Mouse (Mus musculus): ENCODE data around the gene Alpl. TPM values are rescaled to one million over a fixed set of nuclear protein-coding genes. Genes with fewer than 3 reads are reported as not detected.

Alpl gene
- polyA plus RNA-seq, 1 experiment from 2014 or later, result 2.0 TPM

DNA sequence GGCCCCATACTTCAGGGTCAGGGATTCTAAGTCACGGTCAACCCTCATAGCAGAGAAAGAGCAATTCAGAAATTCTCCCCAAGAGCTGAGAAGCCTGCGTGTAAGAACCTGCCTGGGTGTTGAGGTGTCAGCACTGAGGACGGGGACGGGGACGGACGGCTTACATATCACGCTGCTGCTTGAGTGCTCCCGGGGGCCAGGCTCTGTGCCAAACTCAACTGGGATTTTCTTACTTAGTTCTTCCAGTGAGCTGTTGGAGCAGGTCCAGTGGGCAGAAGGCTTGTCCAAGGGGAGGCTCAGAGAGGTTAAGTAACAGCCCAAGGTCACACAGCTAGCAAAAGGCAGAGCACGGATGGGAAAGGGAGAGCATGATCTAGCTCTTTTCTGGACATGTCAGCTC is 44.5 kb downstream of the Alpl start:
- in situ Hi-C loops (cut with MboI; ENCODE audit: low pct_unique_long_range_greater_than_20kb), result no loop called here
- ChIA-PET POLR2A (no interaction called here), CTCF (no interaction called here)
- DNase-seq (ENCODE audit: low read depth, low spot score) (no peak), ATAC-seq (no peak)
- H3K27me3 ChIP-seq, result no peaks in the 10 kb centered on the region
- TF ChIP-seq CTCF (IDR thresholded peaks at IDR 0.05), result no peak

DNA sequence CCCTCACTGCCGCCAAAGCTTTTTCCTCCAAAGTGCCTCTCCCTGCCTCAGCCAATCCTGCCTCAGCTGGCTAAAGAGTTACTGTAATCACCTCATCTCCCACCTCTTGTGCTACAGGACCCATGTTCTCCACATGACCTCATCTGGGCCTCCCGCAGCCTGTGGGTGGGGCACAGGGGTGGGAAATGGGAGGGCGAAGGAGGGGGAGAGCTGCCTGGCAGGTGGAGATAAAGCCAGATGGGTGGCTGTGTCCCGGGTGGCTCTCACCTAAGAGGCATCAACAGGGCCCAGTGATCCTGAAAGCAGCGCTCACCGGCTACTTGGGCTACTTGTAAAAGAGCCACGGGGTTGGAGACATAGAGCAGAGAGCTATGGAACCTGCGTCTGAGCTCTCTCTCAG is 44.9 kb downstream of the Alpl start:
- TF ChIP-seq CTCF (IDR thresholded peaks at IDR 0.05), result no peak
- in situ Hi-C loops (cut with MboI; ENCODE audit: low pct_unique_long_range_greater_than_20kb), result no loop called here
- ChIA-PET POLR2A (no interaction called here), CTCF (no interaction called here)
- no peaks in the 10 kb centered on the region for H3K27me3 ChIP-seq
- no peak for DNase-seq (ENCODE audit: low read depth, low spot score)
- no peak for ATAC-seq

DNA sequence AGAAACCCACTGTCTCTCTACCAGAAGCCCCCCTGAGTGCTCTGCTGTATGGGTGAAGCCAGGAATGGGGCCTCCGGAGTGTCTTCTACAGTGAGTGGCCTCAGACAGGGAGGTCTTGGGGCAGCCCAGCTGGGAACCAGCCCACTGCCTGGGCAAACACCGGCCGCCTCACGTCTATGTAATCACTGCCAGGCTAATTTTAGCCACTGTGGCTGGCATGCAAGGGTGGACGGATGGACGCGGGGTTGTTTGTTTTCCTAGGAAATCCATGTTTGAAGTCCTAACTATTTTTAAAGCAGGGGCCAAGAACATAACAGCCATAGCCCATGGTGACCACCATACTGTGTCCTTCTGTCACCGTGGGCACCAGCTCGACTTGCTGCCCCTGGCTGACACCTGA is 46.1 kb downstream of the Alpl start:
- ATAC-seq (no peak), DNase-seq (ENCODE audit: low read depth, low spot score) (no peak)
- no peak for TF ChIP-seq CTCF (IDR thresholded peaks at IDR 0.05)
- in situ Hi-C loops (cut with MboI; ENCODE audit: low pct_unique_long_range_greater_than_20kb), result no loop called here
- ChIA-PET CTCF (no interaction called here), POLR2A (no interaction called here)
- H3K27me3 ChIP-seq, result no peaks in the 10 kb centered on the region

DNA sequence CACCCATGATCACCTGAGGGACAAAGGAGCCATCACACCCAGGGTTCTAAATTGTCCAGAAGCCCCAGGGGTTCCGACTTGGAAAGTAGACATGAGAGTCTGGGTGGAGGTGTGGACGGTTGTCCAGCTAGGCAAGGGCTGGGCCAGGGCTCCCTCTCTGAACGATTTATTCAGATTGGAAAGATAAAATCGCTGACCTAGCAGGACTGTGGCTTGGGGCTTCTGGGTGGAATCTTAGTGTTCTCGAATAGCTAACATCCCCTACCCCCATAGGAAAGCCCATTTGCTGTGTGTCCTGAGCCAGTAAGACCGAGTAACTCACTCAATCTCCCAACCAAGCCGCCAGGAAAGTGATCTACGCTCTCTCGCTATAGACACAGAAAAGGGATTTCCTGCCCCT is 46.5 kb downstream of the Alpl start:
- CTCF ChIA-PET, result no interaction called here
- in situ Hi-C loops (cut with MboI; ENCODE audit: low pct_unique_long_range_greater_than_20kb), result no loop called here
- DNase-seq (ENCODE audit: low read depth, low spot score) (no peak), ATAC-seq (no peak)
- TF ChIP-seq CTCF (IDR thresholded peaks at IDR 0.05), result no peak
- H3K27me3 ChIP-seq, result no peaks in the 10 kb centered on the region
- POLR2A ChIA-PET, result no interaction called here

DNA sequence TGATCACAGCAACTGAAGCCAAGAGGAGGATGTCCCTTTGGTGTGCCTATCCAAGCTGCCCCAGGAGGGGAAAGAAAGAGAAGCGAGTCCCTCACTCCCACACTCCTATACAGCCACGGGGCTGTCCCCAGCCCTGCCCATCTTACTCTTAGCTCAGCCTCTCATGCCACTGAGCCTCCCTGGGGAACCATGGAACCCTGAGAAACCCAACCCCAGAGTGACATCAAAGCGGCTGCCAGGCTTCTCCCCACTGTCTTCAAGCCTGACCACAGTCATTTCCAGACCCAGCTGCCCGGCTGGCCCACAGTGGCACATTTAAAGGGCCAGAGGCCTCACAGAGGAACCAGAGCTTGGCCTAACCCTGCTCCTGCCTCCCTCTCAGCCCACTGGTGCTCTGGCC is 47.5 kb downstream of the Alpl start:
- ATAC-seq (peak; percentile 35), DNase-seq (ENCODE audit: low read depth, low spot score) (no peak)
- H3K27me3 ChIP-seq, result no peaks in the 10 kb centered on the region
- CTCF ChIA-PET, result no interaction called here
- in situ Hi-C loops (cut with MboI; ENCODE audit: low pct_unique_long_range_greater_than_20kb), result no loop called here
- TF ChIP-seq CTCF (IDR thresholded peaks at IDR 0.05), result no peak
- POLR2A ChIA-PET, result no interaction called here

DNA sequence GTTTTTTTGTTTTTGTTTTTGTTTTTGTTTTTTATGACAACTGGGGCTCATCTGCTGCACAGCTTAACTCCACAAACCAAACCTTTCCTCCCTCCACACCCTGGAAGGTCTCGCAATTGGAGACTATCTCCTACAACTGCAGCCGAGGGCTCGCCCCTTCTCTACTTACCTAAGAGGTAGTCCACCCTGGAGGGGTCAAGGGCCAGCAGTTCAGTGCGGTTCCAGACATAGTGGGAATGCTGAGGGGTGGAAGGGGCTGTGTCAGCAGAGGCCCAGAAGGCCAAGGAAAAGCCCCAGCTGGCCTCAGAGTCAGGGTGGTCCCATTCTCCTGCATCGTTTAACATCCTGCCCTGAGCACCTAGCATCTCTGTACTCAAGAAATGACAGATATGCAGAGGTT is 48.6 kb downstream of the Alpl start:
- in situ Hi-C loops (cut with MboI; ENCODE audit: low pct_unique_long_range_greater_than_20kb), result no loop called here
- no peak for ATAC-seq

DNA sequence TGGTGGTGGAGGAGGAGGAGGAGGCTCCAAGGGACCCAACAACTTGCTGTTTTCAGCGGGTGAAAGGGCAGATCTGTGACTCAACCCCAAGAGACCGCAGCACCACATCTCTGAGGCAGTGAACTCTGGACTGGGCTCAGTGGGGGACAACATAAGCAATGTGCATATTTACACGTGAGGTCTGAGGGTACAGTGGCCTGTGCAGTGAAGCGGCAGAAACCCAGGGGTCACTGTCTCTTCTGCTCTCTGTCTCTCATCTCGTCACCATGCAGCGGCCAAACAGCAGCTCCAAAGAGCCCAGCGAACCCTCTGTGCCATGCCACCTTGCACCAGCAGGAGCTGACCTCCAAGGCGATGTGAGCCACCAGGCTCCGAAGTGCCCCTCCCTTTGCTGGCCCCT is 49.1 kb downstream of the Alpl start:
- no peaks in the 10 kb centered on the region for H3K27me3 ChIP-seq
- ATAC-seq (no peak), DNase-seq (ENCODE audit: low read depth, low spot score) (no peak)
- in situ Hi-C loops (cut with MboI; ENCODE audit: low pct_unique_long_range_greater_than_20kb), result no loop called here
- POLR2A ChIA-PET, result no interaction called here
- no peak for TF ChIP-seq CTCF (IDR thresholded peaks at IDR 0.05)
- CTCF ChIA-PET, result no interaction called here

More for the DNA sequence above, 48.6 kb downstream of the Alpl start:
- ChIA-PET POLR2A (no interaction called here), CTCF (no interaction called here)
- no peak for DNase-seq (ENCODE audit: low read depth, low spot score)
- TF ChIP-seq CTCF (IDR thresholded peaks at IDR 0.05), result no peak
- no peaks in the 10 kb centered on the region for H3K27me3 ChIP-seq

DNA sequence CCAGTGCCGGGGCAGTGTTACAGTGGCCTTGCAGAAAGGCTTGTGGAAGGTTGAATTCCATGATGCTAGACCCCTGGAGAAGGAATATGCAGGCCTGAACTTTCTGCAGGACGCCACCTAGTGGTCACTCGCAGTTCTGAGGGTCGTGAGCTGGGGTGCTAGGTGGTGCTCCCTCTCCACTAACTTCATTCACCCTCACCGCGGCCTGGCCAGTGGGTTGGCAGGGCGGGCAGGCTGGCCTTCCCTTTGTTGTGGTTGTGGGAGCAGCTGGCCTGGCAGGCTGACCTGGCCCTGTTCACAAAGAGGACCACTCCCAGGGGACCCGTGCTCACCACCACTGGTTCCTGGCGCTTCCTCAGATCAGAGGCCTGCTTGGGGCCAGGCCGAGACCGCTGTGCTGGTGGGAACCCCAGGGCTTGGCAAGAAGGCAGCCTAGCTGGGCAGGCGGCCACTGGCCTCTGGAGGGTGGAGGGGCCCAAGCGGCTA is 51.7 kb downstream of the Alpl start:
- DNase-seq (ENCODE audit: low read depth, low spot score), result no peak
- CTCF ChIA-PET, result no interaction called here
- POLR2A ChIA-PET, result no interaction called here
- no peak for TF ChIP-seq CTCF (IDR thresholded peaks at IDR 0.05)
- no peaks in the 10 kb centered on the region for H3K27me3 ChIP-seq
- no peak for ATAC-seq
- in situ Hi-C loops (cut with MboI; ENCODE audit: low pct_unique_long_range_greater_than_20kb), result no loop called here

DNA sequence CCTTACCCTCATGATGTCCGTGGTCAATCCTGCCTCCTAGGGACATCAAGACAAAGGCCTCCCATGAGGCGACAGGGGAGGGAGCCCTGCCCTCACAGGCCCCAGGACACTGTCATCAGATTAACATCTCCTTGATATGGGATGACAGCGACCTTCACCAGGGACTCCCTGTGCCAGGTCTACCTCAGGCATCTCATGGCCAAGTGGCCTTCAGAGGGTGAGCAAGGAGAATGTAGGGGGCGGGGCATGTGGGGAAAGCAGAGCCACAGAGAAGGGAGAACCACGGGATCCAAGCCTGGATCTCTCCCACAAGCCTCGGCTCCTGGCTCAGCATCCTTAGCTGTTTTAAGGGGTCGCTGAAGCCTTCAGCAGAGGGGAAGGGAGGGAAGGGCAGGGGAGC is 52.4 kb downstream of the Alpl start:
- TF ChIP-seq CTCF (IDR thresholded peaks at IDR 0.05), result no peak
- CTCF ChIA-PET, result no interaction called here
- no peaks in the 10 kb centered on the region for H3K27me3 ChIP-seq

DNA sequence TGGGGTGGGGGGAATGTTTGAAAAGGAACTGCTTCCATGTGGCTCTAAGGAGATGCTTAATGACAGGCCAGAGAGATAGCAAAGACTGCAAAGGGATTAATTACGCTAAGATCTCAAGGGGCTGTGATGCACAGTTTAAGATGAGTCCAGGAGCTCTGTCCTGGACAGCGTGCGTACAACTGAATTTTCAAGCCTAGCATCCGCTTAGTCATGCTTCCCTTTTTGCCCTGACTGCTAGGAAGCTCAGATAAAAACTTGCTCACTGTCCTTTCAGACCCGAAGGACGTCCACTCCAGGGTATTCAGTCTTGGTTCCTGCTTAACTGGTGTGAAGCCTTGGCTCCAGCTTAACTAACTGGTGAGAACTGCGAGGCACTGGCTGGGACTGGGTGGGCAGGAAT is 55.8 kb downstream of the Alpl start:
- no peaks in the 10 kb centered on the region for H3K27me3 ChIP-seq
- in situ Hi-C loops (cut with MboI; ENCODE audit: low pct_unique_long_range_greater_than_20kb), result no loop called here
- TF ChIP-seq CTCF (IDR thresholded peaks at IDR 0.05), result no peak
- CTCF ChIA-PET, result no interaction called here
- POLR2A ChIA-PET, result no interaction called here
- DNase-seq (ENCODE audit: low read depth, low spot score) (no peak), ATAC-seq (no peak)

More for the DNA sequence above, 52.4 kb downstream of the Alpl start:
- ATAC-seq (no peak), DNase-seq (ENCODE audit: low read depth, low spot score) (no peak)
- in situ Hi-C loops (cut with MboI; ENCODE audit: low pct_unique_long_range_greater_than_20kb), result no loop called here
- POLR2A ChIA-PET, result no interaction called here

DNA sequence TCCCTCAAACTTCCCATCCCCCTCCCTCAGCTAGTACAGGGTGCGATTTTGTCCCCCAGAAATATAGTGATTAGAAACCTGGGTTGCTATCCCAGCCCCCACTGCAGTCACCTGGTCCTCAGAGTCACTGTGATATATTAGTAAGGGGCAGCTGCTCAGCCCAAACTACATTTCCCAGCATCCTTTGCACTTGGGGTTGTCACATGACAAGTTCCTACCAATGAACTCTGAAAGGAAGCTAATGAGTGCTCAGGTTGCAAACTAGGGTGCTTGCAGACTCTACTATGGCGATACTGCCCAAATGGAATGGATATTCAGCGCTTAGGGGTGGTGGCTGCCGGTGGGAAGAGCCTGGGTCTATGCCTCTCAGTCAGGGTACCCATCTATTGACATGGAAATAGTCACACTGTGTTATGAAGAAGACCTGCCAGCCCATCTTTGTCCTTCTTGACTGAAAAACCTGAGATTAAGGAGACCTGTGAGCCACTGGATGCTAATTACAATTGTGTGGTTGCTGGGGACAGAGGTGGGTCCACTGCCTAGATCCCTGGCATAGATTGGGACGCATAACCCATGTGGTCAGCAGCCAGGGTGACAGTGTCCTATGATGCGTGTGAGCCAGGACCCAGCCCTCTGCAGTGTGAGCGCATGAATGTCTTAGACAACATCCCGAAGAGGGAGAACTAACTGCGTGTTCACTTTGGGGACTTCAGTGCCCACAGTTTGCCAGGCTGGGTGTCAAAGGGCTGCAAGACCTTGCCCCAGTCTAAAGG is 56.8 kb downstream of the Alpl start:
- in situ Hi-C loops (cut with MboI; ENCODE audit: low pct_unique_long_range_greater_than_20kb), result loop anchor here (10.0 kb wide), 1 partner anchor 215 kb away; no protein-coding TSS in a partner anchor
- TF ChIP-seq CTCF (IDR thresholded peaks at IDR 0.05), result no peak
- H3K27me3 ChIP-seq, result no peaks in the 10 kb centered on the region
- DNase-seq (ENCODE audit: low read depth, low spot score) (no peak), ATAC-seq (no peak)
- ChIA-PET POLR2A (no interaction called here), CTCF (no interaction called here)

DNA sequence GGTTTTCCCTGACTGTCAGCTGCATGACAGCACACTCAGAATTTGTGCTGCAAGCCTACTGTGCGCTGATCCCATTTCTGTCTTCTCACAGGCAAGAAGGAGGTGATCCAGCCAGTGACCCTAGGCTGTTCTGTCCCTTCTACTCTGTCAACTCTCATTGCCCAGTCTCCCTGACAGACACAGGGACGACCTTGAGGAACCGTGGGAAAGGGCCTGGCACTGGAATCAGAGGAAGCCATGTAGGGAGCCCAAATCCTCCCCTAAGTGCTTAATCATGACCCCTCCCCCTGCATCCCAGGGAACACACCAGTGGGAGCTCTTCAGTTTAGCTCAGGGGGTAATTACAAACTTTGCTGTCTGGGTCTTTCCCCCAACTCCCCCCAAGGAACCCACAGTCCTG is 58.4 kb downstream of the Alpl start:
- DNase-seq (ENCODE audit: low read depth, low spot score) (no peak), ATAC-seq (no peak)
- no peak for TF ChIP-seq CTCF (IDR thresholded peaks at IDR 0.05)
- CTCF ChIA-PET, result interaction anchor here (0.9 to 1.3 kb wide), 2 partner anchors 11 to 98 kb away, joined by 3 read pairs; no protein-coding TSS in a partner anchor
- in situ Hi-C loops (cut with MboI; ENCODE audit: low pct_unique_long_range_greater_than_20kb), result loop anchor here (10.0 kb wide), 1 partner anchor 217 kb away; no protein-coding TSS in a partner anchor
- H3K27me3 ChIP-seq, result no peaks in the 10 kb centered on the region
- POLR2A ChIA-PET, result interaction anchor here (1.3 kb wide), 1 partner anchor 57 kb away, joined by 3 read pairs; no protein-coding TSS in a partner anchor
